Mouse (Mus musculus): Measurements from ENCODE around the gene Med8.

DNA sequence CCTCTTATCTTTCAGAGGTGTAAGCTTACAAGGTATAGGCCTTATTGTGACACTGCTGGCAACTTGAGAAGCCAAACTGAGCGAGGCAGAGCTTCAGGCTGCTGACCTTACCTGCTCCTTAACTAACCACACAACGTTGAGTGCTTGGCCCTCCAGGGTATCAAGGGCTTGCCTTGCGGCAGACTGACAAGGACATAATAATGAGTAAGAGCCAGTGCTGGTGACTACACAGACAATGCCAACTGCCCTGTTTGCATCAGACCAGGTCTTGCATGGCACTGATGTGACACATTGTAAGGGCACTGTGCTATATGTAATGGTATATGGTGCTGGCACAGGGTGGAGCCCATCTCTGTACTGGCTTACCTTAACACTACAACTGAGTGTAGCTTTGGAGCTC is 40.5 kb upstream of the Med8 start:
- TF ChIP-seq CTCF (IDR thresholded peaks at IDR 0.05) (no peak), EP300 (IDR thresholded peaks at IDR 0.05) (no peak)

Data from lung, postnatal 0 days (tissue).